8 mouse cellular contexts compared by ENCODE assay signal in genomic region chr11:101441450-101442126, GRCm38 (mm10). TPM values are rescaled to one million over a fixed set of nuclear protein-coding genes. Genes with fewer than 3 reads are reported as not detected.
DNase-seq lines count a peak whose midpoint lies in the region; ATAC-seq and TF ChIP-seq lines count a peak whose summit lies in the region.
"Not testable (repeated sequence)": the region's sequence is repeated elsewhere in the genome, so short reads cannot be mapped to it uniquely, and the experiment has no call there.

No protein-coding gene starts in this region.

- peak overlapping the region; percentile 7 for H3ac ChIP-seq in myocyte (ENCODE audit: control insufficient read depth, insufficient read length)

- H3K4me3 ChIP-seq in forebrain, embryonic 14.5 days (ENCODE audit: low read depth, low read length): 0 out of 2 replicates have a peak overlapping the region, but pooled peaks have one; percentile 18
- peak overlapping the region; percentile 26 for H3K4me3 ChIP-seq in heart, postnatal 0 days (ENCODE audit: low read depth, low read length)
- peak overlapping the region; percentile 24 for H3K4me3 ChIP-seq in intestine, postnatal 0 days (ENCODE audit: low read depth, low read length)
- H3K4me3 ChIP-seq in limb, embryonic 15.5 days: peak overlapping the region; percentile 76
- peak overlapping the region; percentile 61 for H3K4me3 ChIP-seq in lung, embryonic 16.5 days (ENCODE audit: low read length)
- H3K4me3 ChIP-seq in myocyte: peak overlapping the region; percentile 97
- peak overlapping the region; percentile 21 for H3K4me3 ChIP-seq in stomach, postnatal 0 days (ENCODE audit: low read depth, low read length)

- not testable (repeated sequence) for TF ChIP-seq CTCF in heart, postnatal 0 days (IDR thresholded peaks at IDR 0.05; ENCODE audit: low read depth); intestine, postnatal 0 days (IDR thresholded peaks at IDR 0.05; ENCODE audit: low read depth); stomach, postnatal 0 days (IDR thresholded peaks at IDR 0.05; ENCODE audit: low read depth)

- H3K27me3 ChIP-seq in forebrain, embryonic 14.5 days (replicated peaks; ENCODE audit: control insufficient read depth, insufficient read depth, low read length); heart, postnatal 0 days (ENCODE audit: control insufficient read depth, insufficient read depth, low read length); intestine, postnatal 0 days (replicated peaks; ENCODE audit: control insufficient read depth, insufficient read depth, low read length); limb, embryonic 15.5 days; lung, embryonic 16.5 days (ENCODE audit: control insufficient read depth, insufficient read depth, low read depth, low read length); myocyte (ENCODE audit: control insufficient read depth, insufficient read depth, insufficient read length); stomach, postnatal 0 days (ENCODE audit: control insufficient read depth, insufficient read depth, low read length): not testable (repeated sequence)

- H3K27ac ChIP-seq in forebrain, embryonic 14.5 days (ENCODE audit: low read depth, low read length); heart, postnatal 0 days (ENCODE audit: low read depth); intestine, postnatal 0 days (ENCODE audit: low read depth, low read length); limb, embryonic 15.5 days; lung, embryonic 16.5 days (ENCODE audit: low read length); stomach, postnatal 0 days (replicated peaks): not testable (repeated sequence)

- H3K9ac ChIP-seq in forebrain, embryonic 14.5 days (ENCODE audit: low read length); heart, postnatal 0 days (replicated peaks; ENCODE audit: low read depth, low read length); intestine, postnatal 0 days (ENCODE audit: low read depth, low read length); limb, embryonic 15.5 days; stomach, postnatal 0 days (ENCODE audit: low read length): not testable (repeated sequence)
- peak overlapping the region; percentile 41; the same call in 1 of the 2 replicates for H3K9ac ChIP-seq in lung, embryonic 16.5 days (ENCODE audit: low read length)

- not testable (repeated sequence) for TF ChIP-seq EP300 in heart, postnatal 0 days (IDR thresholded peaks at IDR 0.05; ENCODE audit: low read depth); stomach, postnatal 0 days (optimal IDR thresholded peaks at IDR 0.05)

- peak overlapping the region; percentile 35 for H3K4me2 ChIP-seq in forebrain, embryonic 14.5 days (ENCODE audit: low read length)
- H3K4me2 ChIP-seq in heart, postnatal 0 days (ENCODE audit: low read depth, low read length): peak overlapping the region; percentile 53
- peak overlapping the region; percentile 63 for H3K4me2 ChIP-seq in intestine, postnatal 0 days (replicated peaks; ENCODE audit: low read depth)
- peak overlapping the region; percentile 45 for H3K4me2 ChIP-seq in limb, embryonic 15.5 days
- peak overlapping the region; percentile 64 for H3K4me2 ChIP-seq in lung, embryonic 16.5 days (ENCODE audit: low read depth, low read length)
- peak overlapping the region; percentile 47 for H3K4me2 ChIP-seq in myocyte (ENCODE audit: low read depth)
- H3K4me2 ChIP-seq in stomach, postnatal 0 days (replicated peaks; ENCODE audit: low read depth): peak overlapping the region; percentile 44; the same call in 1 of the 2 replicates

- peaks cover 28% of the 10 kb centered on the region for H3K79me2 ChIP-seq in myocyte (ENCODE audit: control insufficient read depth, insufficient read depth)

- not testable (repeated sequence) for TF ChIP-seq POLR2A in myocyte (IDR thresholded peaks at IDR 0.05; ENCODE audit: insufficient read length, low read depth)

- not testable (repeated sequence) for H3K9me3 ChIP-seq in forebrain, embryonic 14.5 days (replicated peaks; ENCODE audit: control insufficient read depth, low read length); heart, postnatal 0 days (replicated peaks; ENCODE audit: control insufficient read depth, low read length); intestine, postnatal 0 days (ENCODE audit: control insufficient read depth); limb, embryonic 15.5 days; lung, embryonic 16.5 days (ENCODE audit: control insufficient read depth, low read length); stomach, postnatal 0 days (ENCODE audit: control insufficient read depth, low read length)

- H3K4me1 ChIP-seq in forebrain, embryonic 14.5 days (ENCODE audit: control insufficient read depth, insufficient read depth, low read length); heart, postnatal 0 days (ENCODE audit: control insufficient read depth, insufficient read depth); intestine, postnatal 0 days (replicated peaks; ENCODE audit: control insufficient read depth, insufficient read depth, low read length); stomach, postnatal 0 days (replicated peaks; ENCODE audit: control insufficient read depth, insufficient read depth): not testable (repeated sequence)
- peaks cover 20% of the 10 kb centered on the region for H3K4me1 ChIP-seq in limb, embryonic 15.5 days
- H3K4me1 ChIP-seq in lung, embryonic 16.5 days (replicated peaks; ENCODE audit: control insufficient read depth, insufficient read depth, low read length): peaks cover 15% of the 10 kb centered on the region

- H3K36me3 ChIP-seq in forebrain, embryonic 14.5 days (ENCODE audit: control insufficient read depth, insufficient read depth, low read length): peaks cover 28% of the 10 kb centered on the region
- peaks cover 22% of the 10 kb centered on the region for H3K36me3 ChIP-seq in heart, postnatal 0 days (replicated peaks; ENCODE audit: control insufficient read depth, insufficient read depth, low read length)
- peaks cover 22% of the 10 kb centered on the region for H3K36me3 ChIP-seq in intestine, postnatal 0 days (ENCODE audit: control insufficient read depth, insufficient read depth)
- H3K36me3 ChIP-seq in limb, embryonic 15.5 days: peaks cover 27% of the 10 kb centered on the region
- H3K36me3 ChIP-seq in lung, embryonic 16.5 days (ENCODE audit: control insufficient read depth, insufficient read depth, low read length): peaks cover 21% of the 10 kb centered on the region
- peaks cover 34% of the 10 kb centered on the region for H3K36me3 ChIP-seq in myocyte (ENCODE audit: control insufficient read depth, insufficient read depth)
- H3K36me3 ChIP-seq in stomach, postnatal 0 days (ENCODE audit: control insufficient read depth, insufficient read depth, low read length): peaks cover 13% of the 10 kb centered on the region

- peak; percentile 29 for DNase-seq in cerebellum, adult 8-10 months
- DNase-seq in forebrain, embryonic 14.5 days (ENCODE audit: low spot score); heart, postnatal 0 days (ENCODE audit: low spot score); stomach, postnatal 0 days (ENCODE audit: low spot score): not testable (repeated sequence)

- 37% methylated on average over 14 of the region's 15 CpGs for WGBS in forebrain, embryonic 14.5 days
- WGBS in heart, postnatal 0 days: 37% methylated on average over 14 of the region's 15 CpGs
- 34% methylated on average over 15 of the region's 15 CpGs for WGBS in intestine, postnatal 0 days
- WGBS in limb, embryonic 15.5 days: 40% methylated on average over 15 of the region's 15 CpGs
- WGBS in lung, embryonic 16.5 days: 34% methylated on average over 15 of the region's 15 CpGs
- WGBS in stomach, postnatal 0 days: 34% methylated on average over 13 of the region's 15 CpGs

- not testable (repeated sequence) for ATAC-seq in forebrain, embryonic 14.5 days; heart, postnatal 0 days (ENCODE audit: insufficient read depth, low read depth); intestine, postnatal 0 days; limb, embryonic 15.5 days (ENCODE audit: insufficient number of reproducible peaks, low FRiP score, low TSS enrichment, low read depth); lung, embryonic 16.5 days (ENCODE audit: low read depth); stomach, postnatal 0 days (ENCODE audit: low FRiP score, low TSS enrichment)

RNA-seq across cellular contexts. Expression of gene Rpl27, which starts 0.5 kb away (rescaled TPM):
- 281 and 371 TPM in 2 replicates for polyA plus RNA-seq in forebrain, embryonic 14.5 days (2014; fragmentation: Nextera tagmentation; extraction: Ambion mirVana)
- total RNA-seq in heart, postnatal 0 days (2014; rRNA removed; ENCODE audit: low replicate concordance): 796 and 938 TPM in 2 replicates
- polyA plus RNA-seq in heart, postnatal 0 days (2015; fragmentation: Nextera tagmentation; extraction: Ambion mirVana): 242 and 248 TPM in 2 replicates
- polyA plus RNA-seq in intestine, postnatal 0 days (2015; fragmentation: Nextera tagmentation; extraction: Ambion mirVana): 240 and 241 TPM in 2 replicates
- 262 and 315 TPM in 2 replicates for polyA plus RNA-seq in limb, embryonic 15.5 days (2015; fragmentation: Nextera tagmentation; extraction: Ambion mirVana)
- 273 and 291 TPM in 2 replicates for polyA plus RNA-seq in lung, embryonic 16.5 days (2015; fragmentation: Nextera tagmentation; extraction: Ambion mirVana)
- polyA plus RNA-seq in myocyte (2012; fragmentation: generic; extraction: Trizol): 2,022 TPM
- polyA plus RNA-seq in stomach, postnatal 0 days (2015; fragmentation: Nextera tagmentation; extraction: Ambion mirVana): 317 and 371 TPM in 2 replicates

RNA-seq across cellular contexts. Expression of gene Ifi35, which starts 6.6 kb away (rescaled TPM):
- polyA plus RNA-seq in forebrain, embryonic 14.5 days (2014; fragmentation: Nextera tagmentation; extraction: Ambion mirVana): 2.7 and 3.4 TPM in 2 replicates
- total RNA-seq in heart, postnatal 0 days (2014; rRNA removed; ENCODE audit: low replicate concordance): 26.3 and 28.9 TPM in 2 replicates
- polyA plus RNA-seq in heart, postnatal 0 days (2015; fragmentation: Nextera tagmentation; extraction: Ambion mirVana): 23.9 and 24.2 TPM in 2 replicates
- 100 and 102 TPM in 2 replicates for polyA plus RNA-seq in intestine, postnatal 0 days (2015; fragmentation: Nextera tagmentation; extraction: Ambion mirVana)
- polyA plus RNA-seq in limb, embryonic 15.5 days (2015; fragmentation: Nextera tagmentation; extraction: Ambion mirVana): 23.2 and 25.1 TPM in 2 replicates
- 27.3 and 29.1 TPM in 2 replicates for polyA plus RNA-seq in lung, embryonic 16.5 days (2015; fragmentation: Nextera tagmentation; extraction: Ambion mirVana)
- 24.8 TPM for polyA plus RNA-seq in myocyte (2012; fragmentation: generic; extraction: Trizol)
- 37.4 and 37.5 TPM in 2 replicates for polyA plus RNA-seq in stomach, postnatal 0 days (2015; fragmentation: Nextera tagmentation; extraction: Ambion mirVana)

RNA-seq across cellular contexts. Expression of gene Ptges3l, which starts 16.5 kb away (rescaled TPM):
- 1.2 TPM in 2 replicates for polyA plus RNA-seq in forebrain, embryonic 14.5 days (2014; fragmentation: Nextera tagmentation; extraction: Ambion mirVana)
- 32.8 and 40.7 TPM in 2 replicates for total RNA-seq in heart, postnatal 0 days (2014; rRNA removed; ENCODE audit: low replicate concordance)
- 86.9 and 93.5 TPM in 2 replicates for polyA plus RNA-seq in heart, postnatal 0 days (2015; fragmentation: Nextera tagmentation; extraction: Ambion mirVana)
- polyA plus RNA-seq in intestine, postnatal 0 days (2015; fragmentation: Nextera tagmentation; extraction: Ambion mirVana): 7.0 and 7.8 TPM in 2 replicates
- 15.5 and 36.1 TPM in 2 replicates for polyA plus RNA-seq in limb, embryonic 15.5 days (2015; fragmentation: Nextera tagmentation; extraction: Ambion mirVana)
- polyA plus RNA-seq in lung, embryonic 16.5 days (2015; fragmentation: Nextera tagmentation; extraction: Ambion mirVana): 12.5 and 13.9 TPM in 2 replicates
- polyA plus RNA-seq in myocyte (2012; fragmentation: generic; extraction: Trizol): 58.8 TPM
- polyA plus RNA-seq in stomach, postnatal 0 days (2015; fragmentation: Nextera tagmentation; extraction: Ambion mirVana): 11.1 and 13.4 TPM in 2 replicates

RNA-seq across cellular contexts. Expression of gene Rundc1, which starts 16.7 kb away (rescaled TPM):
- polyA plus RNA-seq in forebrain, embryonic 14.5 days (2014; fragmentation: Nextera tagmentation; extraction: Ambion mirVana): 14.7 and 21.2 TPM in 2 replicates
- 5.8 and 7.5 TPM in 2 replicates for total RNA-seq in heart, postnatal 0 days (2014; rRNA removed; ENCODE audit: low replicate concordance)
- polyA plus RNA-seq in heart, postnatal 0 days (2015; fragmentation: Nextera tagmentation; extraction: Ambion mirVana): 10.3 and 11.7 TPM in 2 replicates
- polyA plus RNA-seq in intestine, postnatal 0 days (2015; fragmentation: Nextera tagmentation; extraction: Ambion mirVana): 12.0 and 13.1 TPM in 2 replicates
- 19.3 and 19.5 TPM in 2 replicates for polyA plus RNA-seq in limb, embryonic 15.5 days (2015; fragmentation: Nextera tagmentation; extraction: Ambion mirVana)
- polyA plus RNA-seq in lung, embryonic 16.5 days (2015; fragmentation: Nextera tagmentation; extraction: Ambion mirVana): 19.9 and 21.0 TPM in 2 replicates
- polyA plus RNA-seq in myocyte (2012; fragmentation: generic; extraction: Trizol): 13.6 TPM
- 11.3 and 11.5 TPM in 2 replicates for polyA plus RNA-seq in stomach, postnatal 0 days (2015; fragmentation: Nextera tagmentation; extraction: Ambion mirVana)

RNA-seq across cellular contexts. Expression of gene Gm27029, which starts 17.0 kb away (rescaled TPM):
- polyA plus RNA-seq in forebrain, embryonic 14.5 days (2014; fragmentation: Nextera tagmentation; extraction: Ambion mirVana): 6.8 and 7.3 TPM in 2 replicates
- 3.7 TPM in 1 of 2 replicates, not detected in the other for total RNA-seq in heart, postnatal 0 days (2014; rRNA removed; ENCODE audit: low replicate concordance)
- polyA plus RNA-seq in heart, postnatal 0 days (2015; fragmentation: Nextera tagmentation; extraction: Ambion mirVana): 7.3 and 8.2 TPM in 2 replicates
- polyA plus RNA-seq in intestine, postnatal 0 days (2015; fragmentation: Nextera tagmentation; extraction: Ambion mirVana): 2.2 and 2.9 TPM in 2 replicates
- 11.8 and 18.3 TPM in 2 replicates for polyA plus RNA-seq in limb, embryonic 15.5 days (2015; fragmentation: Nextera tagmentation; extraction: Ambion mirVana)
- polyA plus RNA-seq in lung, embryonic 16.5 days (2015; fragmentation: Nextera tagmentation; extraction: Ambion mirVana): 7.5 and 10.1 TPM in 2 replicates
- 3.8 TPM for polyA plus RNA-seq in myocyte (2012; fragmentation: generic; extraction: Trizol)
- polyA plus RNA-seq in stomach, postnatal 0 days (2015; fragmentation: Nextera tagmentation; extraction: Ambion mirVana): 3.1 TPM in 2 replicates

Comparison
In these comparisons a context has a peak if more than half of its experiments do, and no peak if none do; other contexts are left out.
1. H3K4me3 ChIP-seq: peak in every context shown above with its lines; median percentile 97 in myocyte; 76 in limb, embryonic 15.5 days; 61 in lung, embryonic 16.5 days; 26 in heart, postnatal 0 days; 24 in intestine, postnatal 0 days; 21 in stomach, postnatal 0 days; 18 in forebrain, embryonic 14.5 days.